Mouse (Mus musculus): Measurements from ENCODE around the gene Sap18.

DNA sequence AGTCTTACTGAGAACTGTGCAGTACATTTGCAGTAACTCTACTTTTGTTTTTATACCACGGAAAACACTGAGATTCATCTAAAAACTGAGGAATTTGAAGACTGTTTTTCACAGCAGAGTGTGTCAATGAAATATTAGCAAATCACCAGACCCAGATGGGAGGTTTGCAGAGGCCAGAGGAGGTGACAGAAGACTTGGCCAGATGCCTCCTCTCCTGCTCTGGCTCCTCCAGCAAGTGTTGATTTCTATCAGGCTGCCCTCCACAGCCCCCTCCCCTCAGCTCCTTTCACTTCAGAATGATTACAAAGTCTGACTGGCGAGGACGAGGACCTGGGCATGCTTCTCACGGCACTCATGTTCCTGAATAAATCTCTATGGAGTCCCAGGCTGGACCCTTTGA is 10.6 kb upstream of the Sap18 start:
- TF ChIP-seq EP300 (IDR thresholded peaks at IDR 0.05; ENCODE audit: low read depth) (no peak), CTCF (IDR thresholded peaks at IDR 0.05; ENCODE audit: low read depth) (no peak)
